Mouse (Mus musculus) thymus, postnatal 25 days (tissue): ENCODE results near the gene Tmem255b.

ENCODE experiments used
- DNase-seq: peaks from one replicate; pipeline ENCODE4 v3.0.0; 2022

Gene Tmem255b

DNA sequence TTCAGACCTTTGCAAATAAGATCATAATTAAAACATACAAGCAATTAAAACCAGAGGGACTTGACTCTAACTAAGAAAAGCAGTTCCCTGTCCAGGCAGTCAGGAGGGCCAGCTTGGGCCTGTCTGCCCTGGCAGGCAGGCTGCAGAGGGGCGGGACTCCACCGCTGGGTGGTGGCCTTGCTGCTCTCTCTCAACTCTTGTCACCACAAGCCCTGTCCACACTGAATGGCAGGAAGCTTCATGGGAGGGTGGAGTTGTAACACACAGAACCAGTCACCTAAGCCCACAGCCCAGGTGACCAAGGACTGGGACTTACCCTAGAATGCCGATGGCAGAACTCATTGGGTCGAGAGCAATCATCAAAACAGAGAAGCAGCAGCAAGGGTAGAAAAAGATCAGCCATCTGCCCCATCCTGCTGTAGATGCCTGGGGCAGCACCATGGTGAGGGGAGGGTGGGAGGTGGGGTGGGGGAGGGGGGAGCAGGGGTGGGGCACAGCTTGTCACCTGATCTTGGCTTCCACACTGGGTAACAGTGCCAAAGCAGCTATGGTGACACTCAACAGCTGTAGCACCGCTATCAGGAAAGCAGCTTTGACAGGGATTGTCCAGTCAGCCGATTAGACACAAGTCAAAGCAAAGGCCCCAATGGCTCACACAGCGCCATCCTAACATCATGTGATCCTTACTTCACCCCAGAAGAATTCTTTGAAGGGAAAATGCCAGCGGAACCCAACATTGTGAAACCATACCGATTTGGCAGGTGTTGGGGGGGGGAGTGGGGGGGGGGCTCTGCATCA lies 57.4 kb downstream of the Tmem255b start:
- no peak for DNase-seq

DNA sequence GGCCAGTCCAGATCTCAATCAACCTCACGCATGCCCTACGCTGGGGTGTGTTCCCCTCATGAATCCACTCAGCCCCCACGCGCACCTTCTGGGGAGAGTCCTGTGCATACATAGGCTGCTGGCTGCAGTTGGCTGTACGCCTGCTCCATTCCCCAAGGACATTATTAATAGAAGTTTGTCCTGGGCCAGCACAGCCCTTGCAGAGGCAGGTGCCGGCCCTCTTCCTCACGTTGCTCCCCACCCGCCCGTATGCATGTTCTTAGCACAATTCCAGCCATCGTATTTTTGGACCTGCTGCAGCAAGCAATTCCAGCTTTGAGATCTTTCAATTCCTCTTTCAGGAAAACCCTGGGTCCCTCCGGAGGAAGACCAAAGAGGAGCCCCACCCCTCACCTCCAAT lies 58.0 kb downstream of the Tmem255b start:
- DNase-seq = no peak

DNA sequence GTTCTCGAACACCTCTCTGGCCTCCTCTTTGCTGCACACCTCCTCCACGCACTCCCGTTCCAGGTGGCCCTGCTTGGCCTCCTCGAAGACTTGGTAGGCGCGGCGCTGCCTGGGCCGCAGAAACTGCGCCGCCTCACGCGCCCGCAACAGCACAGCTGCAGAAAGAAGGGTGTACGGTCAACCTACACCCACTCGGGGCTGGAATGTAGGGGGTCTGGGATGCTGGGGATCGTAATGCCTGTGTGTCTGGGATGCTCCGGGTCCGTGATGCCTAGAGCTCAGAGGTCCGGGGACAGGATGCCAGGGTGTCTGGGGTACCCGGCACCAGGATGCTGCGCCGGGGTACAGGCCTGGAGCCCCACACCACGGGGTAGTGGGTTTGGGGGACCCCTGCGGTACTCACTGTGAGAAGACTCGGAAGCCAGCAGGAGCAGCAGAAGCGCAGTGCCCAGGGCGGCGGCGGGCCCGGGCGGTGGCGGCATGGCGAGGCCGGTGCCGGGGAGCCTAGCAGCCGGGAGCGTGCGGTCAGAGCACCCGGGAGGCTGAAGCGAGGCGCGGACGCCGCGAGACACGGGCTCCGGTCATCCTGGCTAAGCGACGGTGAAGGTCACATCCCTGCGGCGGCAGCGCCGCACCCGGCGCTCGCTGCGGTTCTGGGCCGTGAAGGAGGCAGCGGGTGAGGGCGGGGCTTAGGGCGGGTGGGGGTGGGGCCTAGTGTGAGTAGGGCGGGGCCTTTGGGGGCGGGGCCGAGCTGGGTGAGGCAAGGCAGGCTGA lies 59.1 kb downstream of the Tmem255b start, which contains the start of gene Gas6:
Gene Gas6, minus strand, starts transcription at position 633 of the 774 bp plus-strand sequence.
- no peak for DNase-seq

DNA sequence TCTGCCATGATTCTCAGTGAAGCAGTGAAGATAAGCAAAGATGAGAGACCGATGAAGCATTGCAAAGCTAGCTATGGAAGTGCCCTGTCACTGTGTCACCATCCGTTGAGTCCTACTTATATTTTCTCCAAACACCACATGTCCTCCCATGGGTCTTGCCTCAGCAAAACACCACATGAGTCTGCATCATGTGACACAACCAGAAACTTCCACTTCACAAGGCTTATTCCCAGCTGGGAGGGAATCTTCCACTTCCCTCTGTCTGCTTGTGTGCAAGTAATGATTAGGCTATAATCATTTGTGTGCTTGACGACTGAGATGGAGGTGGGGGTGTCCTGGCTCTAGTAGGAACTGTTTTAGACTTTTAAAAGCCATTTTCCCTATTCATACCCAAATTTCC lies 66.2 kb downstream of the Tmem255b start:
- no peak for DNase-seq

DNA sequence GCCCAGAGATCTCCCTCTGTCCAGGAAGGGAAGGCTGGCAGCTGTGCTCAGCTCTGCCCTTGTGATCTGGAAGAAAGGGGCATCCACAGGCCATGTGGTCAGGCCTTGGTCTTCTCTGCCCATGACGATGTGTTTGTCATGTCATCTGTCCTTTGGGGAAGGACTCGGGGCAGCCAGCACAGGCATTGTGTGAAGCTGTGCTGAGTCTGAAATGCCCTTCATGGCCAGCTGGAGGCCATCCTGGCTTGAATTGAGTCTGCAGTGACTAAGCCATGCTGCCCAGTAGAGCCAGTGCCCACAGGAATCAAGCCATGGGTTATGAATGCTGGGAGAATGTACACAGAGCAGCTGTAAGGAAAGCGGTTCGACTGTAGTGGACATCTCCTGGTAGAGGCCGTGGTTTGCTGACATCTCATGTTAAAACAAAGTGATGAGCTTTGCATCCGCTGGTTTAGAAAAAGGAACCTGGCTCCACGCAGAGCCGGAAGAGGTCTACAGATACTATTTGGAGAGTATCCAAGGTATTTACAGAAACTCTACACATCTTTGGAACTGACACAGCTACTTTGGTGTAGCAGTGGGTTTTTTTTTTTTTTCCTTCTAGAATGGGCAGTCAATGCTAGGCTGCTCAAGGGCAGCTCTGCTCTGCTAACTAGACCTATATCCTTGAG lies 69.1 kb downstream of the Tmem255b start:
- DNase-seq = no peak

DNA sequence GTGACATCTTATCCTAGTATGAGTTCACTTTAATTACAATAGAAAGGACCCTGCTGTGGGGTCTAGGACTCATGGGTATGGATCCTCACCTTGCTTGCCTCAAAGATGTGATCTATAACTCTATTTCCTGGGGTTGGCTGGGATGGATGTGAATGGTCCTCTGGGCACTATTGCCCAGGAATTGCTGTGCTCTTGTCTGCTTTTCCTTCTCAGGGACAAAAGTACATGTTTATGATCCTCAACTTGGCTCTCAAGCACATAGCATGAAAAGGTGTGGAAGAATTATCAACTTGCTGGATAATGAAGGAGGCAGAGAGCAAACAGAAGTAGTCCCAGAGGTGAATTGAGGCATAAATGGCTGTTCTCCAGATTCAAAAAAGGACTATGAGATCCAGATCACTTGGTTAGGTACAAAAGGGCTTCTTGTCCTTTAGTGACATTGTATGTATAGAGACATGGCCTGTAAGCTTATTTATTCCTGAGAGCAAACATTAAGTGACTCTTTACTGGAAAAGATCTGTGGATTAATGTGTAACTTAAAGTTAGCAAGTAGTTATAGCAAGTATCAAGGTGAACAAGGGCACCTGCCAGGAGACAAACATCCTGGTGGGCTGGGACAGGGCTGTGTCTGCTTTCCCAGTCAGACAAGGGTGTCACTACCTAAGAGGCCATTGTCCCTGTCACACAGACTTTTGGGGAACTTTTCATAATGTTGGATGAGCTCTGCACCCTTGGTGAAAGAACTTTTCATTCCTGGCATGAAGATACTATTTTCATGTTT lies 70.1 kb downstream of the Tmem255b start:
- DNase-seq = no peak

DNA sequence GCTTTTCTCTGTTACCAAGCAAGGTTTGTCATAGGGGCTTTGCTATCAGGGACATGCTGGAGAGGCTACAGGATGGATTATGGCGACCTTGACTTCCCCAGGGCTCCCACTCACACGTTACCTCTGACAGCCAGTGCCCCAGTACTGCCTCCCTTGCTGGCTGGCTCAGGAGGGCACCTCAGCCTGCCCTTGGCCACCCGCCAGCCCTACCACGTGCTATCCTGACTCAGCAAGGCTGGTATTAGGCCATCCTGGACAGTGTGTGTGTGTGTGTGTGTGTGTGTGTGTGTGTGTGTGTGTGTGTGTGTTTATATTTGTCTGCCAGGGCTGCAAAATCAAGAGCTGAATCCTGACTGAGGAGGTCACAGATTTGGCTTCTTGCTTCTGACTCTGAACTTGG lies 71.9 kb downstream of the Tmem255b start:
- DNase-seq = no peak

DNA sequence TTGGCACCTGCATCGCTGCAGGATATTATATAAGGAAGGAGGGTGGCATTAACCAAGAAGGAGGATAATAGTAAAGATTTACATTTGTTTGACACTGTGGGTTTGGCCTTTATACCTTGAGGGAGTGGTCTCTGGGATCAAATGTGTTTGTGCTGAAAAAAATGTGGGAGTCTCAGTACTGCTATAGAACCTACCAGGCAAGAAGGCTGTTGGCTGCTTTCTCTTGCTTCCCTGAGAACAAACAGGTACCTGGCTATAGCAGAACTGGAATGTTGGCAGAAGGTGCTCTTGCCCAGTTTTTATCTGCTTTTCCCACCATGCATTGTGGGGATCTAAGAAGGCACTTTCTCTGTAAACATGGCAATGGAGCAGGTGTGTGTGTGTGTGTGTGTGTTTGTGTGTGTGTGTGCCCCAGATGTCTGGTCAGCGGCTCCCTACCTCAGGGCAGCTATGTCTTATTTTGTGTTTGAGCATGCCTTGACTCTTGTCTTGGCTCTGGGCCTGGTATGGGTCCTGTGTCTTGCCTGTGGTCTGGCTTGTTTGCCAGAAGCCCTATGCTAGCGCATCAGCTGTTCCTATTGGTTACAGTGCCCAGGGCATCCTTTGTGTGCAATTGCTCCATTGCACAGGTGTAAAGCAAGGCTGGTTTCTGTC lies 72.4 kb downstream of the Tmem255b start:
- DNase-seq = no peak

DNA sequence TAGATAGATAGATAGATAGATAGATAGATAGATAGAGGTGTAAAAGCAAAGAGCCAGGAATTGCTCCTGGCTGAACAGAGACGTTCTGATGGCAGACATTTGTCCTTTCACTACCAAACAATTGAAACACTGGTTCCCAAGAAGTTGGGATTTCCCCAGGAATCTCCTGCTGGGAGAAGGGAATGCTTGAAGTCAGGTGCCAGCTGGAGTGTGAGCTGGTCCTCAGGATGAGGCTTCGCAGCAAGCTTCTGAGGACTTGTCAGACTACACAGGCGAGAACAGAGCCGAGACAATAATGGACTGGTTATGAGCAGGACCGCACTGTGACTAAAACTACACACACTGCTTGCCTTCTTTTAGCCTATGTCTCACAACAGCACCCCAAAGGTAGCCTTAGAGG lies 77.0 kb downstream of the Tmem255b start:
- no peak for DNase-seq

DNA sequence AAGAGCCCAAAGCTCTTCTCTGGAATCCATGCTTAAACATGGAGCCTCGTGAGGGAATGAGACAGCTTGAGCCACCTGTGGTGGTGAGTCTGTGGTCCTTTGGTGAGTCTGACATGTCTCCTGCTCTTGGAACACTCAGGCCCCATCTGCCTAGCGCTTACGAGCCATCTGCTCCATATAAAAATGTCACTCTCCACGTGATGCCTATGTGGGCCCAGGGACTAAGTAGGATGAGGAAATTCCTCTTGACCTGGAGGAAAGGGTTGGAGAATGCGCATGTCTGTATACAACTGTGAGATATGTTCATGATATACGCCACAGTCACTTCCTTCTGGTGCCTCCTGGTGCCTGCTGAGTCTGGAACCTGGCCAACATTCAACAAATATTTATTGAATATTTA lies 77.7 kb downstream of the Tmem255b start:
- DNase-seq = no peak

DNA sequence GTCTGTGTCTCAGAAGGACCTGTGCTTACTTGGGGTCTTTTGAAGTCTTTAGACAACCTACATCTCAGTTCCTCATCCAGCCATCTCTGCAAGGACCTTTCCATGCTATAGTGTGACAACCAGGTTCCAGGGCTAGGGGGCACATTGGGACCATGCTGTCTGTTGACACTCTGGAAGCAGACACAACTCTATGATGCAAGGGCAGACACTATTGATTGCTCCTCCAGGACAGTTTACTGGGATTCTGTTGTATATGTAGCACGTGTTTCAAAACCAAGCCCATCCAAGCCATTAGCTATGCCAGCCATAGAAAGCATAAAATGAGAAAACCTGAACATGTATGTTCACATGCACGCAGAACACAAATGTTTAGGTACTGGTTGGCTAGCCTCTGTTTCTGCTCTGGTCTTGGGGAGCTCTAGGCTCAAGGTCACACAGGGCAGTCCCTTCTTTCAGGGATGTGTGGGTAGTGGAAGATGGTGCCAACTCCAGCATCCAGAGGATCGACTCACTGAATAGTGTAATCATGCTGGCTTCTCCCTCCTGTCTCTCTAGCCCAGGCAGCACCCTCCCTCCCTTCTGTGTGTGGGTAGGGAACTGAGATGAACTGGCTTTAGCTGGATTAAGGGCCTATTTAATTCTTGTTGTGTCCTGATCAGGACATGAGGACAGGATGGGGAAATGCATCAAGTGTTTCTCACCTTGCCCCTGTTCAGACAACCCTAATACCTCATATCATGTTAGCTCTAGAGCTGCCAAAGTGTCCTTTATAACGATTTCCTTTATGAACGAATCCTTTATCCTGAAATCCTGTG lies 78.8 kb downstream of the Tmem255b start:
- no peak for DNase-seq

DNA sequence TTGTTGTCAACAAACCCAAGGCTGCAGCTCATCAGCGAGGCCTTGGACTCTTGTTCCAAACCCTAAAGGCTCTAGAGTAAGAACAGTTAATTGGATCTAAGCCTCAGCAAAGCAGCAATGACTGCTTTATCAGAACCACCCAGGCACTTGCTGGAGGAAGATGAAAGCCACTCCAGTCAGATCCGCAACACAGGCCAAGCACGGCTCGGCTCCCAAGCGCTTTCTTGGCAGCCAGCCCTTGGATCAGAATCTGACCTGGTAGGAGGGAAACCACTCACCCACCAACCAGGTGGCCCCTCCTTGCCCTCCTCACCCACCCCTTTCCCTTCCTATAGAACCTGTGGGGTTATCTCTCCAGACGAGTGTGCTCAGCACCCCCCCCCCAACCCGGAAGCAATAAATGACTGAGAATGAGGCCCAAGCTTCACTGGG lies 81.0 kb downstream of the Tmem255b start:
- no peak for DNase-seq

DNA sequence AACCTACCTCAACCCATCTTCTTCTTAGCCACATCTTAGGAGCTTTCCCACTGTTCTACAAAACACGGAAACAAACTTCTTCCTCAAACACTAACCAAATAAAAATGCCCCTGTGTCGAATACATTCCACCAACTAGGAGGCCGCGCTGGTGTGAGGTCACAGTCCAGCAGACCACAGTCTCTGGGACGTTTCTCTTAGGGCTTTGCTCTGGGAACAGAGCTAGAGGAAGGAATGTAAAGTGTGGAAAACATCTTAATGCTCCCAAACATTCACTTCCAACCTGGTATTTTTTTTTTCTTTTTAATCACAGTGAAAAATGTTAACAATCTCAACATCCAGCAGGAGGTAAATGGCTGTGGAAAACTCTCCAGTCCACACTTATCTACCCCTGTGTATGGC lies 81.7 kb downstream of the Tmem255b start:
- no peak for DNase-seq

DNA sequence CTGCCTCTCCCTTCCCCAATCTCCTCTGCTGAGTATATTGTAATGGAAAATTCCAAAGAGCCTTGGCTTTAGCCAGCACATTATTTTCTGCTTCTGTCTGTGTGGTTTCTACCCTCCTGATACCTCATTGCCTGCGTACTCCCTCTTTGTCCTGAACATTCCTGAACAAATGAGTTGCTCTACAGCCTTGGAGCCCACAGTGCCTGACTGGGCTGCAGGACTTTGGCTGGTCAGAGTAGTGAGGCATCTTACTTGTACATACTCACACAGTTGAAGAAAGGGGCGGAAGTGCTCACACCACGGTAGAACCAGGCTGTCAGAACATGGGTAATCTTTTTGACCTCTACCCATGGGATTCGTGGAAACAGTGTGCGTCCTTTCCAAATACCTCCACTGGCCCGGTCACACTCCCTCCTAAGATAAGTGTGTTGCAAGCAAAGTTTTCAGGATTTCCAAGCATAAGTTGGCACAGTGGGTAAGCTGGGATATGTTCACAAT lies 82.3 kb downstream of the Tmem255b start:
- DNase-seq = no peak
